Mouse (Mus musculus): ENCODE results near the gene Abca14. TPM values are rescaled to one million over a fixed set of nuclear protein-coding genes. Genes with fewer than 3 reads are reported as not detected.

Abca14 gene
- not detected in 2 replicates for polyA plus RNA-seq (2015; fragmentation: Nextera tagmentation; extraction: Ambion mirVana)

DNA sequence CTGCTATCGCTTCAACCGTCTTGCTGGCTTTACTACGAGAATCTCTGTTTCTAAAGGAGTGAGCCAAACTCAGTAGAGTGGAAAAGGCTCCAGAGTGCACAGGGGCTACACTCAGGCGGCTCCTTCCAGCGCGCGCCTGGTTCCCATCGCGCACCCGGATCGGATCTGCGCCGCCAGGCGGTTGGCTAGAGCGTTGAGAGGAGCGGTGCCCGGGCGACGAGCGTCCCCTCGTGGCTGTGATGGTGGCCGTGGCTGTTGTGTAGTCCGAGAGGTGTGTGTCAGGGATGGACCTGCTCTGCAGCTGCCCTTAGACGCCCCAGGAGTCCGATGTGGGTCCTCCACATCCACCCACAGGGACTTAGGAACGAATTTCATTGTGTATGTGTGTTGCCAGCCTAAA is at the start of gene Abca14:
Gene Abca14, plus strand, starts transcription at position 173 of the 400 bp plus-strand sequence.

GRCm38 (mm10) chr7:120173603-120174244 is 30.0 kb upstream of the Abca14 start, which contains the start of gene Anks4b:
Gene Anks4b, plus strand, starts transcription at chr7:120173858.

DNA sequence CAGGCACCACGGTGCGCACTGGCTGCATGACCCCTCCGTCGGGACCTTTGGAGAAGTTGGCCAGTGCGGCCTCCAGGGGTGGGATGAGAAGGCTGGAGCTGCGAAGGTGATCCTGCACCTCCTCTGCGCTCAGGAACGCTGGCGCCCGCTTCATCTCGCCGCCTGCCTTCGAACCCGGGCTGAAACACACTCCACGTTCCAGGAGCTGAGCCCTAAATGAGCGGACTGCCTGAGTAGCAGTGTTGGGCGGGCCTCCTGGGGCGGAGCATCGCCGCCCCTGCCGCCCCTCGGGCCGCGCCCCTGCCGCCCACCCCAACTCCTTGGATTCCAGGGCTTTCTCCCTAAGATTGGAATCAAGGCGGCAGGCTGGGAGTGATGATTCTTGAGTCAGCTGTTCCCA is 2.0 kb upstream of the Abca14 start, which contains the start of gene Crym:
Gene Crym, minus strand, starts transcription at position 341 of the 400 bp plus-strand sequence.

DNA sequence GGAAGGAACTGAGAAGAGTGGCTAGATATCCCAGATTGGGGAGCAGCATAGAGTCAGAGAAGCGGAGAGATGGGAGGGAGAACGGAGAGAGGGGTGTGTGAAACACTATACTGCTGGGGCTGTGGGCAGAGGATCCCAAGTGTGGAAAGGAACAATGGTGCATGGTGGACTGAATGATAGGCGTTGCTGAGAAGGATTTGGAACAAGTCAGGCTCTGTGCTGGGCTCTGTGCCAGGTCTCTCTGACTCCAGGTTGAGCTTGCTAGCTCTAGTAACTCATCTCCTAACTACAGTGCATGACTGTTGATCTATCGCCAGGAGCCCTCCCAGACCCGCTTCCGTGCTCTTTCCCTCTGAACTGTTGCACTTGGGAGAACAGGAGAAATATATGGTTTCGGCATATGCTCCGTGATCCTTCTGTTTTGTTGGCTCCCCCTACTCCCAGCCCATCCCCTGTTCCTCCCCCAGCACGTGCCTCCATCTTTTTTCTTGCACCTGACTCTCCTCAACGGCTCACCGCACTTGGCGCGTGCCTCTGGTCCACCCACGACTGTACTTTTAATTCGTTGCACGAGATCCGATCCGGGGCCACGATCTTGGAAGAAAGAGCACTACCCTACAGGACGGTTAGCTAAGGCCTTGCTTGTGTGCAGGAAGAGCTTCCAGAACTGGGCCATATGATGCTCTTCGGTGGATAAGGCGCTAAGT is 124.5 kb downstream of the Abca14 start, which contains the start of gene Abca15:
Gene Abca15, plus strand, starts transcription at position 584 of the 707 bp plus-strand sequence.

Other genes with a start within 250 kb of the Abca14 start
- not detected in 2 replicates for gene Dnah3, start 108.7 kb upstream of the Abca14 start, polyA plus RNA-seq (2015; fragmentation: Nextera tagmentation; extraction: Ambion mirVana)
- 8.6 and 12.9 TPM in 2 replicates for gene Tmem159, start 101.6 kb upstream of the Abca14 start, polyA plus RNA-seq (2015; fragmentation: Nextera tagmentation; extraction: Ambion mirVana)
- not detected in 2 replicates for gene Zp2, start 58.7 kb upstream of the Abca14 start, polyA plus RNA-seq (2015; fragmentation: Nextera tagmentation; extraction: Ambion mirVana)
- not detected in 2 replicates for gene Anks4b, start 30.1 kb upstream of the Abca14 start, polyA plus RNA-seq (2015; fragmentation: Nextera tagmentation; extraction: Ambion mirVana)
- 0.58 and 0.71 TPM in 2 replicates for gene Crym, start 1.9 kb upstream of the Abca14 start, polyA plus RNA-seq (2015; fragmentation: Nextera tagmentation; extraction: Ambion mirVana)
- not detected in 2 replicates for gene Abca15, start 124.7 kb downstream of the Abca14 start, polyA plus RNA-seq (2015; fragmentation: Nextera tagmentation; extraction: Ambion mirVana)
- not detected in 2 replicates for gene Abca16, start 205.7 kb downstream of the Abca14 start, polyA plus RNA-seq (2015; fragmentation: Nextera tagmentation; extraction: Ambion mirVana)